In the genomic region with DNA sequence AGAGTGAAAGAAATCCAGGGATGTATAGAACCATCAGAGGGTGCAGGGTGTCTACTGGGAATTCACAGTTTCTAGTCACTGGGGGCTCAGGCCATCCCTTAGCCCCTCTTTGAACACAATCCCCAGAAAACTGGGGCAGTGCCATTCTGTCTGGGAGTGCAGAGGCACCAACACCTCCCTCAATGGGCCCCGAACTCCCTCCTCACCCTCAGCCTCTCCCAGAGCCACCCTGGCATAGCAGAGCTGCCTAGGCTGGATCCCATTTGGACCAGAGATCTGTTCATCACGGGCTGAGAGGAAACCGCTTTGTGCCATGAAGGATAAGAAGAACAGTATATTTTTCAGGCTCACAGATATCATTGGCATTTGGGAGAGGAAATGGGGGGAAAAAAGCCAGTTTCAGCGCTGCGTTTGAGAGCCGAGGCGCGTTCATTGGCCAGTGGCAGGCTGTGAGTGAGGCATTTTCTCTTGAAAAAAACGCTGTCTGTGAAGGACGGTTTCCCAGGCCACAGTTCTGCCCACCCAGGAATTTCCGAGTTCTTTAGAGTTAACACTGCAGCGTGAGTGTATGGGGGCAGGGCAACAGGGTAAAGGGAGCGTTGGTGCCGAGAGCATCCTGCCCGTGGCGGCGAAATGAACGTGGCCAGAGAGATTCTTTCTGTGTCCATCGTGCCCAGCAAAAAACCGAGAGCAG, we compare ENCODE assay signal across 8 mouse cellular contexts.
A peak's percentile ranks its signal among the peaks of the same experiment; 100 is the strongest.
DNase-seq lines count a peak whose midpoint lies in the region; ATAC-seq lines count a peak whose summit lies in the region.

No protein-coding gene starts in this region.

- no peak for DNase-seq in heart, embryonic 10.5 days (ENCODE audit: low spot score)
- DNase-seq in heart, adult 8-10 months (ENCODE audit: low spot score), result no peak
- peak; percentile 28 for DNase-seq in right cerebral cortex, postnatal 14 days
- DNase-seq in right cerebral cortex, adult 2 months (ENCODE audit: low spot score in 2 of 2), result no peak
- DNase-seq in gastrocnemius, adult 8-10 months (ENCODE audit: low spot score in 2 of 2), result no peak
- no peak for DNase-seq in thymus, postnatal 4 days
- no peak for DNase-seq in kidney, postnatal 10 days

- peaks cover 13% of the 10 kb centered on the region; the same call in 1 of the 2 replicates for H3K27me3 ChIP-seq in heart, embryonic 10.5 days (ENCODE audit: insufficient read depth, poor library complexity, severe bottlenecking)
- H3K27me3 ChIP-seq in liver, embryonic 12.5 days (replicated peaks), result peaks cover 52% of the 10 kb centered on the region

- H3K4me1 ChIP-seq in heart, embryonic 10.5 days, result peaks cover 30% of the 10 kb centered on the region
- 0 out of 2 replicates have a peak, but pooled peaks cover 6% of the 10 kb centered on the region for H3K4me1 ChIP-seq in liver, embryonic 12.5 days

- H3K36me3 ChIP-seq in heart, embryonic 10.5 days, result no peaks in the 10 kb centered on the region
- no peaks in the 10 kb centered on the region for H3K36me3 ChIP-seq in liver, embryonic 12.5 days

- 0 out of 2 replicates have a peak overlapping the region, but pooled peaks have one; percentile 9 for H3K4me2 ChIP-seq in liver, embryonic 12.5 days

- WGBS in heart, embryonic 10.5 days, result 42% methylated on average over 20 of the region's 20 CpGs
- WGBS in liver, embryonic 12.5 days (ENCODE audit: insufficient replicate concordance), result 47% methylated on average over 20 of the region's 20 CpGs

- no peak for ATAC-seq in liver, embryonic 12.5 days

- no peak overlapping the region; the same call in 1 of the 2 replicates for H3K9ac ChIP-seq in liver, embryonic 12.5 days

- no peaks in the 10 kb centered on the region for H3K9me3 ChIP-seq in heart, embryonic 10.5 days
- no peaks in the 10 kb centered on the region for H3K9me3 ChIP-seq in liver, embryonic 12.5 days (replicated peaks)

- H3K27ac ChIP-seq in heart, embryonic 10.5 days, result peak overlapping the region; percentile 70; the same call in 1 of the 2 replicates
- H3K27ac ChIP-seq in liver, embryonic 12.5 days, result no peak overlapping the region

- H3K4me3 ChIP-seq in heart, embryonic 10.5 days, result peak overlapping the region; percentile 24; the same call in 1 of the 2 replicates
- no peak overlapping the region for H3K4me3 ChIP-seq in liver, embryonic 12.5 days
